Mouse (Mus musculus): ENCODE measurements at regions not wholly inside any gene's neighbourhood (a gene's known extent, or its start where the extent isn't known, plus 50 kb on each side); places are given as distances from the start of the nearest gene placed in this dataset.

DNA sequence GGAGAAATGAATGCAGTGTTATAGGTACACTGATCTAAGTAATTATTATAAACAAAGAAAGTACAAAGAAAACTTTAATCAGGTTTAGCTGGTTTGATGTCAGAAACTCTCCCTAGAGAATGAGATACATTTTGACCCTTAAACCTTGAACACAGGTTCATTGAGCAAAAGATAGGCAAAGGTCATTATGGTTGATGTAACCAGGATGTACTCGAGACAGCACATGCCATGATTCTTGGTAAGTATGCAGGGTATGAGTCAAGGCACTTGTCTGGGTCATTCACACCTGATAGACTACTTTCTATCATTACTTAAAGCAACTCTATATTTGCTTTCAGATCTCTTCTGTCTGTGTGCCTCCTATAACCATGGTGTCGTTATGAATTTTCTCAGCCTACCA is 147.2 kb downstream of the Il15 start:
- TF ChIP-seq POLR2A (IDR thresholded peaks at IDR 0.05; ENCODE audit: low read depth, low read length) (no peak), CTCF (conservative IDR thresholded peaks at IDR 0.05; ENCODE audit: insufficient read depth, insufficient read length, low read depth, low read length) (no peak)
